ENCODE assay signal across 8 mouse cellular contexts in the genomic region with DNA sequence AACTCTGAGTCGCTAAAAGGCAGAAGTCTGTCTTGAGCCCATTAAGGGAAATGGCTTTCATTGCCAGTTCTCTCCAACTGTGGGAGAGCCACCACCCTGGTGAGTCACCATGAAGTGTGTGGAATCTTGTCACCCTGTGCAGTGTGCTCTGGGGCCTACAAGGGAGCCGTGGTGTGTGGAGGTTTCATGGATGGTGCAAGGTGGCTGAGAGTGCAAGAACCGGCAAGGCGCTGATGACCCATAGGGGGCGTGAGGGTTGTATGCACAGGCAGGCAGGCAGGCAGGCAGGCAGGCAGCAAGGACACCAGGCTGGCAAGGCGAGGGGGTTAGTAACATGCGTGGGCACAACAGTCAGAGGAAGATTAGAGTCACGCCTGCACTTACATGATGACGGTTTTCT. TPM values are rescaled to one million over a fixed set of nuclear protein-coding genes. Genes with fewer than 3 reads are reported as not detected.
A peak's percentile ranks its signal among the peaks of the same experiment; 100 is the strongest.
DNase-seq lines count a peak whose midpoint lies in the region; ATAC-seq and TF ChIP-seq lines count a peak whose summit lies in the region.
"Had no signal": no experiment of that assay in that cellular context is flagged by ENCODE, and none has a peak within 500 bp of the region (broad histone marks: within the 10 kb centered on the region; RNA-seq: fewer than 3 reads in every experiment).

No protein-coding gene starts in this region.

- DNase-seq in kidney, adult 18-20 months = peak; percentile 14
- DNase-seq in CH12.LX (ENCODE audit: extremely low read depth) (peak; percentile 39), ZHBTc4 (ENCODE audit: low read depth, low spot score) (peak; percentile 43)
- DNase-seq in frontal cortex, adult 2 months (ENCODE audit: extremely low spot score in 1 of 2, low spot score in 1 of 2) = peak; percentile 39 to 70
- DNase-seq in thymus, postnatal 14 days = peak; percentile 63

- H3K79me2 ChIP-seq in CH12.LX (replicated peaks; ENCODE audit: control insufficient read depth, extremely low read depth, insufficient read depth, poor library complexity, severe bottlenecking) = no peaks in the 10 kb centered on the region

- dilution Hi-C loops in CH12.LX (cut with MboI; ENCODE audit: extremely low pct_ligation_motif_present, extremely low pct_unique_long_range_greater_than_20kb, low sequenced_read_pairs) = no loop called here

- no peak for TF ChIP-seq EP300 in CH12.LX (IDR thresholded peaks at IDR 0.05; ENCODE audit: low read length)

- H3K9ac ChIP-seq in kidney, embryonic 15.5 days = no peak overlapping the region
- no peak overlapping the region for H3K9ac ChIP-seq in CH12.LX (ENCODE audit: insufficient read depth, low read depth)
- no peak overlapping the region for H3K9ac ChIP-seq in lung, embryonic 16.5 days (ENCODE audit: low read length)
- H3K9ac ChIP-seq: embryonic facial prominence, embryonic 15.5 days had no signal

- H3K4me2 ChIP-seq in kidney, embryonic 15.5 days = no peak overlapping the region
- no peak overlapping the region for H3K4me2 ChIP-seq in CH12.LX (ENCODE audit: insufficient read depth, low read depth, poor library complexity, severe bottlenecking)
- H3K4me2 ChIP-seq in lung, embryonic 16.5 days (ENCODE audit: low read depth, low read length) = no peak overlapping the region
- H3K4me2 ChIP-seq: embryonic facial prominence, embryonic 15.5 days had no signal

- peak in 1 of 2 experiments; percentile 75; a peak in 2 of 4 replicates for TF ChIP-seq CTCF in CH12.LX (conservative IDR thresholded peaks at IDR 0.05 in 1 of 2, IDR thresholded peaks at IDR 0.05 in 1 of 2; ENCODE audit: low read depth in 2 of 2, low read length in 2 of 2)

- TF ChIP-seq RAD21 in CH12.LX (IDR thresholded peaks at IDR 0.05; ENCODE audit: low read depth, low read length) = peak; percentile 56

- no peaks in the 10 kb centered on the region for H3K36me3 ChIP-seq in kidney, embryonic 15.5 days
- H3K36me3 ChIP-seq in CH12.LX (replicated peaks in 1 of 2; ENCODE audit: control insufficient read depth in 1 of 2, insufficient read depth in 1 of 2, low read length in 1 of 2) = no peaks in the 10 kb centered on the region
- H3K36me3 ChIP-seq in lung, embryonic 16.5 days (ENCODE audit: control insufficient read depth, insufficient read depth, low read length) = no peaks in the 10 kb centered on the region
- H3K36me3 ChIP-seq: embryonic facial prominence, embryonic 15.5 days had no signal

- H3K4me3 ChIP-seq in kidney, embryonic 15.5 days (replicated peaks) = no peak overlapping the region
- H3K4me3 ChIP-seq in CH12.LX (replicated peaks in 1 of 3; ENCODE audit: low read depth in 2 of 3, low read length in 2 of 3, poor library complexity in 1 of 3) = no peak overlapping the region
- no peak overlapping the region for H3K4me3 ChIP-seq in lung, embryonic 16.5 days (ENCODE audit: low read length)
- H3K4me3 ChIP-seq: embryonic facial prominence, embryonic 15.5 days had no signal

- H3K9me3 ChIP-seq in kidney, embryonic 15.5 days (replicated peaks) = no peaks in the 10 kb centered on the region
- no peaks in the 10 kb centered on the region for H3K9me3 ChIP-seq in CH12.LX (replicated peaks; ENCODE audit: low read length)
- H3K9me3 ChIP-seq in lung, embryonic 16.5 days (ENCODE audit: control insufficient read depth, low read length) = no peaks in the 10 kb centered on the region
- H3K9me3 ChIP-seq: embryonic facial prominence, embryonic 15.5 days had no signal

- no peak for TF ChIP-seq POLR2A in CH12.LX (IDR thresholded peaks at IDR 0.05; ENCODE audit: low read depth, low read length)

- H3K27ac ChIP-seq in kidney, embryonic 15.5 days = no peak overlapping the region
- H3K27ac ChIP-seq in CH12.LX (ENCODE audit: insufficient read depth, low read depth) = no peak overlapping the region
- H3K27ac ChIP-seq in lung, embryonic 16.5 days (ENCODE audit: low read length) = no peak overlapping the region
- H3K27ac ChIP-seq: embryonic facial prominence, embryonic 15.5 days had no signal

- no peaks in the 10 kb centered on the region for H3K27me3 ChIP-seq in kidney, embryonic 15.5 days
- peaks cover 98% of the 10 kb centered on the region for H3K27me3 ChIP-seq in CH12.LX (replicated peaks)
- no peaks in the 10 kb centered on the region for H3K27me3 ChIP-seq in lung, embryonic 16.5 days (ENCODE audit: control insufficient read depth, insufficient read depth, low read depth, low read length)
- H3K27me3 ChIP-seq: embryonic facial prominence, embryonic 15.5 days had no signal

- ATAC-seq in kidney, embryonic 15.5 days (replicated peaks; ENCODE audit: low FRiP score) = no peak
- peak; percentile 38; the same call in 1 of the 2 replicates for ATAC-seq in lung, embryonic 16.5 days (ENCODE audit: low read depth)

- H3K4me1 ChIP-seq in kidney, embryonic 15.5 days = no peaks in the 10 kb centered on the region
- H3K4me1 ChIP-seq in CH12.LX (ENCODE audit: control insufficient read depth in 1 of 2, insufficient read depth in 2 of 2) = peaks cover 2 to 6% of the 10 kb centered on the region in 2 experiments; a peak in 3 of 4 replicates
- no peaks in the 10 kb centered on the region for H3K4me1 ChIP-seq in lung, embryonic 16.5 days (replicated peaks; ENCODE audit: control insufficient read depth, insufficient read depth, low read length)
- H3K4me1 ChIP-seq: embryonic facial prominence, embryonic 15.5 days had no signal

- WGBS in kidney, embryonic 15.5 days = 39% methylated on average over 9 of the region's 9 CpGs
- 35% methylated on average over 9 of the region's 9 CpGs for WGBS in lung, embryonic 16.5 days

- in situ Hi-C loops in CH12.LX (cut with MboI; ENCODE audit: low pct_ligation_motif_present, low pct_unique_long_range_greater_than_20kb, low sequenced_read_pairs) = no loop called here

TF ChIP-seq in CH12.LX, 34 proteins besides CTCF, POLR2A, EP300 and RAD21:
- TF ChIP-seq MEF2A (IDR thresholded peaks at IDR 0.05; ENCODE audit: borderline replicate concordance, low read depth, low read length) (no peak), SMC3 (IDR thresholded peaks at IDR 0.05; ENCODE audit: low read depth, low read length) (peak; percentile 49)

RNA-seq across cellular contexts. Expression of a gene that starts 37.2 kb away (rescaled TPM):
- 20.0 and 20.6 TPM in 2 replicates for polyA plus RNA-seq in kidney, embryonic 15.5 days (2015; fragmentation: Nextera tagmentation; extraction: Ambion mirVana)
- total RNA-seq in CH12.LX (2012; rRNA removed) (32.5 and 33.2 TPM in 2 replicates), CH12.LX (2014; rRNA removed) (22.5 and 23.2 TPM in 2 replicates)
- polyA plus RNA-seq in CH12.LX (2012; ENCODE audit: insufficient read length, low read depth) = 21.8 and 23.0 TPM in 2 replicates
- 26.2 and 28.4 TPM in 2 replicates for polyA plus RNA-seq in frontal cortex, adult 2 months (2012; rRNA removed)
- 21.9 and 23.2 TPM in 2 replicates for polyA plus RNA-seq in lung, embryonic 16.5 days (2015; fragmentation: Nextera tagmentation; extraction: Ambion mirVana)
